Mouse (Mus musculus): Measurements from ENCODE around the gene Lypd6b. TPM values are rescaled to one million over a fixed set of nuclear protein-coding genes. Genes with fewer than 3 reads are reported as not detected.

Gene Lypd6b
- total and polyA plus RNA-seq, 2 experiments from 2014 or later = 13.9 to 21.8 TPM

DNA sequence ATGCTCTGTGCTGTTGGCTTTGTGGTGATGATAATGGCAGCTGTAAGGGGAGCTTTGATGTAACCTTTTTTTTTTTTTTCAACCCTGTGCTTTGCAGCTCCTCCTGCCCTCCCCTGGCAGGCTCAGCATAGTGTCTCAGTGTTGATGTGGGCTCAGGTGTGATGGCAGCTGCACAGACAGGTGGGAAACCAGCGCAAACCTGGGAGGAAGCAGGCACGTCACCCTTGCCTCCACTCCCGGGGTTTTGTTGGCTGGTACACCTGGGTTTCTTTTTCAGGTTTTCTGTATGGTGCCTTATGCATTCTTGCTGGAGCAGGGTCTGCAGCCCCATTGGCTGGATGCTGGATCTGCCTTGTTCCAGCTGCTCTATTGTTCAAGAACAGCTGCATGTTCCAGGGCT is 29.7 kb downstream of the Lypd6b start:
- 86% methylated on average over 3 of the region's 3 CpGs for WGBS

DNA sequence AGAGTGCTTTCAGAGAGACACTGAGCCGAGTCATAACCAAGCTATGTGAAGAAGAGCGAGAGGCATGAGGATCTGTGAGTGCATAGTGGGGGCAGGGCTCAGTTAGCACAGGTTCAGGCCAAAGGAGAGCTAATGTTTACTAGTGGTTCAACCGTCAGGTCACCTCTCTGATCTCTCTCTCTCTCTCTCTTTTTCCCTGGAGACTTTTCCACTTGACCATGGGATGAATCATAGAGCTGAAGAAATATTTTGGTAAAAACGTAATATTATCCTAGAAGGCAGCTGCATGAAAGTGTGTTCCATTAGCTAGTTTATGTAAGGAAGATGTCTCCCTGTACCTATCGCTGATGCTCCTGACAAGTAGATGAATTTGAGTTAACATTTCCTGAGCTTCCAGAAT is 30.6 kb downstream of the Lypd6b start:
- H3K4me1 ChIP-seq (ENCODE audit: insufficient read depth, low read length) = no peaks in the 10 kb centered on the region
- no peaks in the 10 kb centered on the region for H3K36me3 ChIP-seq (ENCODE audit: insufficient read depth, low read length)
- DNase-seq (ENCODE audit: low spot score) = no peak
- no peak overlapping the region for H3K27ac ChIP-seq
- 89% methylated on average over 5 of the region's 5 CpGs for WGBS
- no peak overlapping the region for H3K9ac ChIP-seq (replicated peaks; ENCODE audit: low read length)
- H3K27me3 ChIP-seq (ENCODE audit: insufficient read depth, low read length) = no peaks in the 10 kb centered on the region; the same call in 1 of the 2 replicates
- no peak overlapping the region for H3K4me2 ChIP-seq (ENCODE audit: low read depth, low read length)
- H3K9me3 ChIP-seq (ENCODE audit: low read length) = no peaks in the 10 kb centered on the region
- no peak for TF ChIP-seq CTCF (IDR thresholded peaks at IDR 0.05; ENCODE audit: low read depth)
- ATAC-seq = no peak
- no peak overlapping the region for H3K4me3 ChIP-seq (ENCODE audit: low read length)

More for the DNA sequence above, 29.7 kb downstream of the Lypd6b start:
- H3K9me3 ChIP-seq (ENCODE audit: low read length) = no peaks in the 10 kb centered on the region
- no peak for ATAC-seq
- H3K4me3 ChIP-seq (ENCODE audit: low read length) = no peak overlapping the region
- no peaks in the 10 kb centered on the region; the same call in 1 of the 2 replicates for H3K27me3 ChIP-seq (ENCODE audit: insufficient read depth, low read length)
- no peaks in the 10 kb centered on the region for H3K36me3 ChIP-seq (ENCODE audit: insufficient read depth, low read length)
- no peaks in the 10 kb centered on the region for H3K4me1 ChIP-seq (ENCODE audit: insufficient read depth, low read length)
- no peak overlapping the region for H3K4me2 ChIP-seq (ENCODE audit: low read depth, low read length)
- no peak overlapping the region for H3K27ac ChIP-seq
- no peak for TF ChIP-seq CTCF (IDR thresholded peaks at IDR 0.05; ENCODE audit: low read depth)
- no peak for DNase-seq (ENCODE audit: low spot score)
- no peak overlapping the region for H3K9ac ChIP-seq (replicated peaks; ENCODE audit: low read length)

DNA sequence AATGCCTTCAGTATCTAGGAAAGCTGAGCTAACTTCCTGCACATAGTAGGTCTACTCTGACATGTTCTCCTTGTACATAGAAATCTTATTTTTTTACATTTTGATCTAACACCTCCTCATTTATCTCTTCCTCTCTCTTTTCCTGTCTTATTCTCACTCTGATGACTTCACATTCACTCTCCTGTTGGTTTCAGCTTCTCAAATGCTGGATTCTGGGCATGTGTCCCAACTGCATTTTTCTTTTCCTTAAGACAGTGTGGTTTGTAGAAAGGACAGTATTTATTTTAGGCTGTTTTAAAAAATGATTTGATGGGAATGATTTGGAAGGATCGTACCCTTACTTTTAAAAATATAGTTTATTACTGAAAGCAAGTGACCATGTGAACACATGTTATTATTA is 34.8 kb downstream of the Lypd6b start:
- no peaks in the 10 kb centered on the region for H3K9me3 ChIP-seq (ENCODE audit: low read length)
- H3K27me3 ChIP-seq (ENCODE audit: insufficient read depth, low read length) = no peaks in the 10 kb centered on the region
- no peaks in the 10 kb centered on the region for H3K4me1 ChIP-seq (ENCODE audit: insufficient read depth, low read length)
- H3K4me3 ChIP-seq (ENCODE audit: low read length) = no peak overlapping the region
- H3K9ac ChIP-seq (replicated peaks; ENCODE audit: low read length) = no peak overlapping the region
- H3K27ac ChIP-seq = no peak overlapping the region
- DNase-seq (ENCODE audit: low spot score) (no peak), ATAC-seq (no peak)
- WGBS = 96% methylated on average over 1 of the region's 1 CpGs
- H3K4me2 ChIP-seq (ENCODE audit: low read depth, low read length) = no peak overlapping the region
- no peak for TF ChIP-seq CTCF (IDR thresholded peaks at IDR 0.05; ENCODE audit: low read depth)
- H3K36me3 ChIP-seq (ENCODE audit: insufficient read depth, low read length) = no peaks in the 10 kb centered on the region

DNA sequence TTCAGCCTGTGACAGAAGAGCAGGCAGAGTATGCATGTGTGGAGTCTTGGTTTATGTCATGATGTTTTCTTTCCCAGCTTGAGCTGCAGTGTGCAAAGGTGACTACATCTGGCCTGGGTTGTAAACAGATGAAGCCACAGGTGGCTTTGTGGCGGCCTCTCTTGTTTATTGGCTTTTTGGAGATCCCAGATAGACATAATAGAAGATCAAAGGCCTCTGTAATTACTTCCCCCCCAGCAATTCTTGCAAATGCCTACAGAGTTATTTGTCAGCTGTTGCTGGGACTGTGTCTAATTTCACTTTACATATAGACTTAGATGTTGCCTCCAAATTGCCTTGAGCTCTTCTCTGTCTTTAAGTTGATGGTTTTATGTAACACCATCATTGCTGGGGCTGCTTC is 38.1 kb downstream of the Lypd6b start:
- 63% methylated on average over 1 of the region's 1 CpGs for WGBS
- no peak for TF ChIP-seq CTCF (IDR thresholded peaks at IDR 0.05; ENCODE audit: low read depth)
- Histone ChIP-seq H3K9ac (replicated peaks; ENCODE audit: low read length) (no peak overlapping the region), H3K27ac (no peak overlapping the region), H3K4me1 (ENCODE audit: insufficient read depth, low read length) (no peaks in the 10 kb centered on the region), H3K9me3 (ENCODE audit: low read length) (no peaks in the 10 kb centered on the region), H3K27me3 (ENCODE audit: insufficient read depth, low read length) (no peaks in the 10 kb centered on the region), H3K36me3 (ENCODE audit: insufficient read depth, low read length) (no peaks in the 10 kb centered on the region), H3K4me3 (ENCODE audit: low read length) (no peak overlapping the region), H3K4me2 (ENCODE audit: low read depth, low read length) (no peak overlapping the region)
- no peak for ATAC-seq
- no peak for DNase-seq (ENCODE audit: low spot score)

DNA sequence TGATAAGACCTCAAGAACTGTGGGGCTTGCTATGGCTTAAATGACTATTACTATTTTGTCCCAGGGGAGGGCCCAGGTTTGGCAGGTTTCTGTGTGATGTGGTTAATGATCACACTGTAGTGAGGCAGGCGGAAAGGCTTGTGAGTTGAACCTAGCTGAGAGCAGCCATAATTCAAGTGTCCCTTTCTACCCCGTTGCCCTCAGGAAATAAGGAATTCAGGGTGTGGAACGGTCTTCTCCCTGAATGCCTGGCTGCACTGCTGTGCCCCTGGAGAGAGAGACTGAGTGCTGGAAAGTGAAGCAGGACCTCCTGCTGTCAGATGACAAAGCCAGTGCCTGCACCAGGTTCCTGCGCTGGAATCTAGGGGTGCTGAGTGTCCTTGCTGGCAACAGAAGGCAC is 40.3 kb downstream of the Lypd6b start:
- ATAC-seq = no peak
- H3K4me3 ChIP-seq (ENCODE audit: low read length) = no peak overlapping the region
- no peak for DNase-seq (ENCODE audit: low spot score)
- H3K4me1 ChIP-seq (ENCODE audit: insufficient read depth, low read length) = no peaks in the 10 kb centered on the region
- no peak overlapping the region for H3K4me2 ChIP-seq (ENCODE audit: low read depth, low read length)
- H3K27ac ChIP-seq = no peak overlapping the region
- no peak for TF ChIP-seq CTCF (IDR thresholded peaks at IDR 0.05; ENCODE audit: low read depth)
- 48% methylated on average over 4 of the region's 4 CpGs for WGBS
- no peaks in the 10 kb centered on the region for H3K27me3 ChIP-seq (ENCODE audit: insufficient read depth, low read length)
- H3K36me3 ChIP-seq (ENCODE audit: insufficient read depth, low read length) = no peaks in the 10 kb centered on the region
- H3K9ac ChIP-seq (replicated peaks; ENCODE audit: low read length) = no peak overlapping the region
- H3K9me3 ChIP-seq (ENCODE audit: low read length) = no peaks in the 10 kb centered on the region

DNA sequence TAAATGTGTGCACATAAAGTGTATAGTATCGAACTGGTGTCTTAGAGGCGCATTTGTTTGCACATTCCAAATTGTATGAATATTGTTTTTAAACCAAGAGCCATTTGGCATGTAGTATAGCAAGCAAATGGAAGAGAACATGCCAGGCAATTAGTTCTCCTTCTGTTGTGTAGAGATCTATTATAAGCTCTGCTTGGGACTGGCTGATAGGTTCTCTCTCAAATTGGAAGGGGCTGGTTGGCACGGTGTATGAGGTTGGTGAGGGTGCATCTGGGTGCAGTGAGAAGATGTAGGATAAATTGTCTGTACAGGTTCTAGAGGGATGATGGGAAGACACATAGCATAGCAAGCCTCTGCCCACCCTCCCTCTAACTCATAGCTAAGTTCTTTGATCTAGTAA is 42.9 kb downstream of the Lypd6b start:
- ATAC-seq (no peak), DNase-seq (ENCODE audit: low spot score) (no peak)
- H3K4me3 ChIP-seq (ENCODE audit: low read length) = no peak overlapping the region
- H3K9ac ChIP-seq (replicated peaks; ENCODE audit: low read length) = no peak overlapping the region
- H3K27ac ChIP-seq = no peak overlapping the region
- H3K9me3 ChIP-seq (ENCODE audit: low read length) = no peaks in the 10 kb centered on the region
- H3K27me3 ChIP-seq (ENCODE audit: insufficient read depth, low read length) = no peaks in the 10 kb centered on the region
- WGBS = 86% methylated on average over 3 of the region's 3 CpGs
- H3K4me1 ChIP-seq (ENCODE audit: insufficient read depth, low read length) = no peaks in the 10 kb centered on the region
- no peaks in the 10 kb centered on the region for H3K36me3 ChIP-seq (ENCODE audit: insufficient read depth, low read length)
- no peak for TF ChIP-seq CTCF (IDR thresholded peaks at IDR 0.05; ENCODE audit: low read depth)
- H3K4me2 ChIP-seq (ENCODE audit: low read depth, low read length) = no peak overlapping the region

DNA sequence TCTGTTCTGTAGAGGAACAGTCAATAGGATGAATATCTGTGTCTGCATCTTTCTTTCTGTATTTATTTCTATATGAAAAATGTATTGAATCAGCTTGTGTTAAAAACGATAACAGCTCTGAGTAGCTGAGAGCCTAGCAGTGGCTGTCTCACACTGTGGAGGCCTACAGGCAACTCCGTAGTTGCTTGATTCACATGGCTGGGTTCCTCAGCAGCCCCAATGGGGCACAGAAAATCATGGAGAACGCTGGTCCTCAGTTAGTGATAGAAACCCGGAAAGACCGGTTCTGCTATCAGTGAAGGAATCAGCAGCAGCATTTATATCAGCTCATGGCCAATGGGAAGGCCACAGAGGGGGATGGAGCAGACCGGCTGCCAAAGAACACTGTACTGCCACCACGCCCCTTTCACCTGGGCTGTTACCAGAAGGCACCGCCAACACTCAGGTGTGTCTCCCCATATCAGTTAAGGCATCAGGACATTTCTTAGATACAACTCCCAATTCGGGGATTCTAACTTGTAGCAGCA is 44.9 kb downstream of the Lypd6b start:
- Histone ChIP-seq H3K27ac (no peak overlapping the region), H3K36me3 (ENCODE audit: insufficient read depth, low read length) (no peaks in the 10 kb centered on the region), H3K4me3 (ENCODE audit: low read length) (no peak overlapping the region), H3K9me3 (ENCODE audit: low read length) (no peaks in the 10 kb centered on the region), H3K9ac (replicated peaks; ENCODE audit: low read length) (no peak overlapping the region), H3K4me1 (ENCODE audit: insufficient read depth, low read length) (no peaks in the 10 kb centered on the region), H3K4me2 (ENCODE audit: low read depth, low read length) (no peak overlapping the region), H3K27me3 (ENCODE audit: insufficient read depth, low read length) (no peaks in the 10 kb centered on the region)
- no peak for TF ChIP-seq CTCF (IDR thresholded peaks at IDR 0.05; ENCODE audit: low read depth)
- ATAC-seq = no peak
- no peak for DNase-seq (ENCODE audit: low spot score)
- 85% methylated on average over 9 of the region's 9 CpGs for WGBS

All from hindbrain, postnatal 0 days (tissue).